Mouse (Mus musculus): ENCODE data around the gene Hoxc4. TPM values are rescaled to one million over a fixed set of nuclear protein-coding genes. Genes with fewer than 3 reads are reported as not detected.

Gene Hoxc4
- total RNA-seq, 2 experiments from 2014 or later, result 0.14 TPM; not detected in 1

- no peak for DNase-seq
Observed at GRCm38 (mm10) chr15:103011928-103012486, 6.7 kb upstream of the Hoxc4 start.

GRCm38 (mm10) chr15:103013238-103013984 is 5.3 kb upstream of the Hoxc4 start:
- peak; percentile 57 for DNase-seq

- DNase-seq, result no peak
Observed at GRCm38 (mm10) chr15:103014166-103015008, 4.3 kb upstream of the Hoxc4 start.

- DNase-seq, result no peak
Observed at GRCm38 (mm10) chr15:103015009-103015399, 3.7 kb upstream of the Hoxc4 start.

- DNase-seq, result no peak
Observed at GRCm38 (mm10) chr15:103015406-103016166, 3.1 kb upstream of the Hoxc4 start.

- DNase-seq, result no peak
Observed at GRCm38 (mm10) chr15:103020899-103021418, 2.2 kb downstream of the Hoxc4 start.

- DNase-seq, result no peak
Observed at GRCm38 (mm10) chr15:103021544-103021943, 2.8 kb downstream of the Hoxc4 start.

- no peak for DNase-seq
Observed at GRCm38 (mm10) chr15:103024131-103024530, 5.4 kb downstream of the Hoxc4 start.

GRCm38 (mm10) chr15:103027266-103028235 is 8.8 kb downstream of the Hoxc4 start:
- no peak for DNase-seq

- no peak for DNase-seq
Observed at GRCm38 (mm10) chr15:103028916-103029512, 10.3 kb downstream of the Hoxc4 start.

- no peak for DNase-seq
Observed at GRCm38 (mm10) chr15:103030142-103030541, 11.4 kb downstream of the Hoxc4 start.

- DNase-seq, result no peak
Observed at GRCm38 (mm10) chr15:103032167-103032566, 13.4 kb downstream of the Hoxc4 start.

GRCm38 (mm10) chr15:103032646-103033575 is 14.2 kb downstream of the Hoxc4 start:
- DNase-seq, result no peak

GRCm38 (mm10) chr15:103034043-103034806 is 15.5 kb downstream of the Hoxc4 start:
- no peak for DNase-seq

GRCm38 (mm10) chr15:103034807-103035547 is 16.2 kb downstream of the Hoxc4 start:
- DNase-seq, result no peak

GRCm38 (mm10) chr15:103035548-103035881 is 16.8 kb downstream of the Hoxc4 start:
- no peak for DNase-seq

- DNase-seq, result no peak
Observed at GRCm38 (mm10) chr15:103037579-103037978, 18.8 kb downstream of the Hoxc4 start.

All from heart, postnatal 4 days (tissue).